Mouse (Mus musculus): ENCODE data around the gene Fam227b.

Gene Fam227b

DNA sequence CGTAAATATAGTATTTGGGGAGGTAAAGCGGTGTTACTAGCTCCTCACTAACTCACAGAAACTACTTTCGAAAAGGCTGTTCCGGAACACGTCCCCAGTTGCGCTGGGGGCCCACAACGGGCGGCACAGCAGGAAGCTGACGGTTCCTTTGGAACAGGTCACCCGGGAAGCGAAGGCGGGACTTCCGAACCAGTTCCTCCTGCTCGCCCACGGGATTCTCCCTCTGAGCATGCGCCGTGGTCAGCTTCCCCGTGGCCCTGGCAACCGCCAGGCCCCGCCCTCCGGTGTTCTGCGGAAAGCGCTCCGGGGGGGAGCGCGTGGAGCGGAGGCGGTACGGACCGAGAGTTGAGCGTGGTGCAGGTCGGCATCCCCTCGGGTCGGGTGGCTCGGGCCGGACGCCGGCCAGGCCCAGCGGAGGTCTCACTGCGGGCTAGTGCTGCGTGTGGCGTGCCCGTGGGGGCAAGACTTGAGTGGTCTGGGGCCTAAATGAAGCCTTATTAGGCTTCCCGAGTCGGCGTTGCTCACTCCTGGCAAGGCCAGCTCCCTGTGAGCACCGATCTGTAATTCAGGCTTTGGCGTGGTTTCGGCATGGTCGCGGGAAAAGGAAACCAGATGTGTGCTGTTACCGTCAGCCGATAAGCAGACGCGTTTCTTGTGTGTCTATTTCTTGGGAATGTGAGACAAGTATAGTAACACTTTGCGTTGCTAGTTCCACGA is at the start of gene Fam227b, which contains the start of gene Dtwd1:
Gene Fam227b, minus strand, starts transcription at position 150 of the 717 bp plus-strand sequence.
Gene Dtwd1, plus strand, starts transcription at position 287 of the 717 bp plus-strand sequence.
- peak; percentile 99 for DNase-seq

DNA sequence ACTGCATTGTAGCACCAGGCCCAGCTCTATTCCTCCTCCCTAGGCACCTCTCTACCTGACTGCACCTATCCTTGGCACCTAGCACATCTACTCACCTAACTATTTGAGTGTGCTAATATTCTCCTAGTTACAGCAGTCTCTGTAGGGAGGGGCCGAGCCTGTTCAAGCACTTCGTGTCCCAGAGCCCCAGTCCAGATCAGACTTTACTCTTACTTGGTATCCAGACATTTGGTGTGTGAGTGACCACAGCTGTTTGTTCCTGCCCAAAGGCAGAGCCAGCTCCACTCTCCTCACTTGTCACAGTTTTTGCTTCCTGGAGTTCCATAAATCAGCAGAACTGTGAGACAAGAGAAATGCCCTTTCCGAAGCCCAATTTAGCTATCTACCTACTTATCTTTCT is 47.2 kb upstream of the Fam227b start:
- peak; percentile 33 for DNase-seq

DNA sequence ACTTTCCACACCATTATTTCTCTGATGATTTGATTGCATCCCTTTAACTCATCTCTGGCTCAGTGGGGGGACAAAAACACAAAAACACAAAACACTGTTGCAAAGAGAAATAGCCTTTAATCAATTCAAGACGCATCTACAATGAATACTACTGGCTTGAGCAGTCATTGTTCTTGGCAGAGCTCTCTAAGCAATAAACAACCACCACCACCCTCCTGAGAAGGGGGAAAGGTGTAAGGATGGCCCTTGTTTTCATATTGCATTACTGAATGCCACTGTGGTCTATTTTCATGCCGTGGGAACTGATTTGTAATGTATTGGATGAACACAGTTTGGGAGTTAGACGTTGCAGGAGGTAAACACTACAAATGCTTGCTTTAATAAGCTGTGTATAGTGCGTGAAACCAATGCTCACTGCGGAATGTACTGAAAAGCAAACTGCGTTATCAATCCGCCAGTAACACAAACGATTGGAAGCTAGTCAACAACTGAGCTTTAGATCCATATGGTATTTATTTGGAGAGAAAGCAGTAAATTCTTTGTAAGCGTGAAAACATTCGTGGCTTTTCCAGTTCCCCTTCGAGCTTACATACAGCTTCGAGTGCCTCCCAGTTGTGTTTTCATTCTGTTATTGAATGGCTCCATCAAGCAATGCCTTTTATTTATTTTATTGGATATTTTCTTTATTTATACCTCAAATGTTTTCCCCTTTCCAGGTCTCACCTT is 44.0 kb upstream of the Fam227b start:
- DNase-seq = no peak

DNA sequence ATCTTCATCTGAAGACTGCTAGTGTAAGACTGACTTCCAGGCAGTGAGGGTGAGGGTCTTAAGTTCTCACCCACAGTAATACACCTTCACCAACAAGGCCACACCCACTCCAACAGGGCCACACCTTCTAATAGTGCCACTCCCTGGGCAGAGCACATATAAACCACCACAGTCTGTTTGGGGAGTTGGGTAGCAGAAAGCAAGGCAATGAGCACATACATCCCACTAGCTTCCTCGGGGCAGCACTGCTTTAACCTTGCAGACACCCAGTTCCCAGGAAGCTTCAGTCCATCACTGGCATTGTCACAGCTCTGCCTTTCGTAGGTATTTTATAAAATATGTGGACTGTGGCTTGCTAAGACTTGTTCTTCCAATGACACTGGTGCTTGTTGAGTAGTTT is 40.3 kb upstream of the Fam227b start:
- no peak for DNase-seq

DNA sequence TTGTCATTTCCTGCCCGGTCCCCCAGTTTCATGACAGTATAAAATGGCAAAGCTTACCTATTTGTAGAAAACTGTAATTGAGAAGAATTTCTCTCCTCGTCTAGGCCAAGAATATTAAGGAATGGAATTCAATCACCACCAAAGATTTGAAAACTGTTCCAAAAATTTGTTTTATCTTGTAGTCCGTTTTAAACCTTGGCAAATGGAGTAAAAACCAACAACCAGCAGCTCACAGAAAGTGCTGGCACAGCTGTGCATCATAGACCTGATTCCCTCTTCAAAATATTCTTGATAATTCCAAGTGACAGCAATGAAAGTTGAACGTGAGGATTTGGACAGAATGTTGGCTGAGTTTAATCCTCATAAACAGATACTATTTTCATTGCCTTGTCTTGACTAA is 39.5 kb upstream of the Fam227b start:
- no peak for DNase-seq

DNA sequence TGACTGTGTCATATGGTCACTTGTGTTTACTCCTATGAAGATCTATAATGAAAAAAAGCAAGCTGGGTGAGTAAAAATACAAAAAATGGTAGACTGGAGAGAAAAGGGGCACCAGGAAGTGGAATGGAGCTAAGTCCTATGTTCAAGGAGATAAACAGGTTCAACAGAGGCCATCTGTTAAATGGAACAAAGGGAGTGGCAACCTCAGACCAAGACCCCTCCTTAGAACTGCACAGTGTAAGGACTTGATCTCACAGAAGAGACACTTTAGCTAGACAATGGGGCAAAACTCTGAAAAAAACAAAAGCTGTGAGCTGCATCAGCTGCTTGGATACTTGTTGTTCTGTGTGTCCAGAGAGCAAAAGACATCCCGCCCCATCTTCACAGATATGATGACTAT is 19.6 kb upstream of the Fam227b start:
- no peak for DNase-seq

DNA sequence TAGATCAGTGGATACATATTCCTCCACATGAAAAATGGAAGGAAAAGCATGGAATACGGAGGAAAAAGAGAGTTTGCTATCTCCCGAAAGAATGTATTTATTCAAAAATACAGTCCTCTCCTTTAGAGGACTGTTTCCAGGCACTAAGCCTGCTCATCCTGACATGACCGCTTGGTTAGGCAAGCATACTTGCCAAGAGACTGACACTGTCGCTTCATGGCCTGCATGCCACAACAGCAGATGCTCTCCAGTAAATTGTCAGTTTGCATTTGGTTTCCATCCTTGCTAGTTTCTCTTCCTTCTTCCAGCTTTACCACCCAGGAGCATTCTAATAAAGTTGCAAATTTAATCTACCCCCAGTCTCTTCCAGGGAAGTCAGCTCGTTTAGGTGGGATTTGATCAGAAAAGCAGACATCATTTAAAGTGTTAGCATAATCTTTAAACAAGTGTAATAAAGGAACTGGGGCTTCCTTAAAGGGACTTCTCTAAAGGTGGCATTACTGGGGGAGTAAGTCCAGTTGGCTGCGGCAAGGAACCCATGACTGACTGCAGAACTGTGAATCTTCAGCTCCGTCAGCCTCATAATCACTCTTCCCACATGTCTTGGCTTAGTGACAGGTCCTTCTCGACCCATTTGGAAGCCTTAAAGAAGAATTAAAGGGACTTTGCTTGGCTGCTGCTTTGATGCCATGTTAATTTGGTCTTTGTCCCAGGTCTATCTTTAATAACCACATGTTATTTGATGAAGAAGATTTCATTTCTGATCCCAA is 15.2 kb upstream of the Fam227b start:
- DNase-seq = no peak

DNA sequence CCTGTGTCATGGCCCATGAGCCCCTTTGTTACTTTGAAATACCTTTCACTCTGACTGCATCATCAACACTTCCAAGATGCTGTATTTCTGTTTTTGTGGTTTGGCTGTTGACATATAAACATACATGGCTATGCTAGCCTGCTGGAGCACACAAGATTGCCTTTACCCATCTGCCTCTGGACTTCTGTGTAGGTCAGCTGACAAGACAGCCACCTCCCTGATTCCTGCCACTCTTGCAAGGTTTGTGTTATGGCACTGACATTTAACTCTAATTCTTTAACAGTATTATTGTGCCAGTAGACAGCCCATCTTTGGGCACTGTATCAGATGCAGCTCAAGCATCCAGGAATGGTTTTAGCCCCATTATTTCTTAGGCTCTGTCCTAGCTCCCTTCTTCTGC is 14.5 kb upstream of the Fam227b start:
- DNase-seq = no peak

DNA sequence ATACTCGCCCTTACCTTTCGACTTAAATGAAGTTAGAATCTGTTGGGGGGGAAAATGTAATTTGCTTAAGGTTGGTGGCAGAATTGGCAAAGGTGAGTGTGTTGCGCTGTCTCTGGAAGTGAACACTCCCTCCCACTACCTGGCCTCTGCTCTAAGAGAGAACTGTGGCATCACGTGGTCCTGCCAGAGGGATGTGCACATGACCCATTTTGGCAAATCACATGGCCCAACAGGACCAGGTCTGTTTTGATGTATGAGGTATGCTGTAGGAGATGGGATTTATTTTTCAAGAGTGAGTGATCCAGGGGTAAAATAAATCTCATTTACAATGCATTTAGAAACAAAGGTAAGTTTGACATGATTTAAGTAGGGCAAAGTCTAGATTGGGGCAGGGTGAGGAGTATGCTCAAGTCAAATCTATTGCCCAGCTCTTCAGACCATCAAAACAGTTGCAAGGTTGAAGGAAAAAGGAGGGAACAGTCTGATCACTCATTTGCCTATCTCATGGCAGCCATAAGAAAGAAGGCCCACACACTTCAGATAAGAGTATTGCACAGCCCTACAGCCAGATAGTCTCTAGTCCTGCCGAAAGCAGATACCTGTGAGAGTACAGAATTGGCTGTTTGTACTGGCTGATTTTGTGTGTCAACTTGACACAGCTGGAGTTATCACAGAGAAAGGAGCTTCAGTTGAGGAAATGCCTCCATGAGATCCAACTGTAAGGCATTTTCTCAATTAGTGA is 13.6 kb upstream of the Fam227b start:
- DNase-seq = no peak

DNA sequence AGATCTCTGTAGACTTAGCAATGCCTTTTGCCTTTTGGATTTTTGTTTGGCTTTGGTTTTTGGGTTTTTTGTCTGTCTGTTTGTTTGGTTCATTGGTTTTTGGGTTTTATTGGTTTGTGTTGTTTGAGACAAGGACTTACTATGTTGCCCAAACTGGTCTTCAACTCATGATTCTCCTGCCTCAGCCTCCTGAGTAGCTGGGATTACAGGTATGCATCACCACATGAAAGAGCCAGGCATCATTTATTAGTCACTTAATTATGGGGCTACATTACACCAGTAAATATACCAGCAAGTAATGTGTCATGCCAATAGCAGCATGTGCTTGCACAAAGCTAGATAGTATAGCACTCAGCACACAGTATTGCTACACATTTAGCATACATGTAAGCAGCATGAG is 4.1 kb downstream of the Fam227b start:
- no peak for DNase-seq

DNA sequence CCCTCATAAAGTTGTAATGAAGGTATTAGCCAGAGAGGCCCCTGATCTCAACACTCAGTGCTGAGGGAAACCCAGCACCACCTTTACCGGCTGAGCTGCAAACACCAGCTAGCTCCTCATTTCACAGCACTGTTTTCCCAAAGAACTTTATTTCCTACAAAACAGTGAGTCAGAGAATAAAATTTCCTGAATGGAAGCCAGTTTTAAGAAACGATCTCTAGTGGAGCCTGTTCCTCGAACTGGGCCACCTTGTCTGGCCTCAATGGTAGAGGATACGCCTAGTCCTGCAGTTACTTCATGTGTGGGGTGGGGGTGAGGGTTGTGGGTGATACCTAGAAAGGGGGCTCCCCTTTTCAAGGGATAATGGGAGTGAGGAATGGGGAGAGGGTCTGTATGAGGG is 57.2 kb downstream of the Fam227b start:
- DNase-seq = no peak

DNA sequence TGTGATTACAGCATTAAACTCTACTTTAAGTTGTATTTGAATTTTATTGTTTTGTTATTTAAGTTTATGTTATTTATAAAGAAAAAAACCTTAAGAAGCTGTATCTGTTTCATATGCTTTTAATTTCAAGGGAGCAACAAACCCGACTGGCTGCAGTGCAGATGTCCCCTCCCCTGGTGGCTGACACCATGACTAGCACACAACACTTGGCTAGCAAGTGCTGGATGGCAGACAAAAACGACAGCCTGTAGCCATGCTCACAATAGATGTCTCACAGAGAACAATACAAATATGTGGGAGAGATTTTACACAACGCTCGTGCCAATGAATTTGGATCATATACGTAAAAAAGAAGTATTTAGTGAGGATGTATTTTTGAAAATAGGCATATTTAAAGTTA is 61.4 kb downstream of the Fam227b start:
- no peak for DNase-seq

DNA sequence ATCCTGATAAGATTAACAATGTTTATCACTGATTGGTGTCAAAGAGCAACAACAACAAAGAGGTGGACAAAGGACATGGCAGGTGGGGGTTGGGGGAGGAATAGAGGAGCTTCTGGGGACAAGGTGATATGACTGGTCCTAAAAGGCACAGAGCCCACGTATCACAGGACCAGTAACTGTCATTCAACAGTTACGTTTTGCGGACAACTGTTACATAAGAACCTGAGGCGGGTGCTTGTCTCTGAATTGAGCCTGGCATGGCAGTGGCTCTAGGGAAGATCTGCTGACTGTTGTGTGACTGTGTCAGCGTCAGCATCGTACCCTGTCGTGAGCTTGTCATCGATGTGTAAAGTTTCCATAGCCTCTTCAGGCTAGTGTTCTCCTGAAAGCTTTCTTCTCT is 65.6 kb downstream of the Fam227b start:
- no peak for DNase-seq

DNA sequence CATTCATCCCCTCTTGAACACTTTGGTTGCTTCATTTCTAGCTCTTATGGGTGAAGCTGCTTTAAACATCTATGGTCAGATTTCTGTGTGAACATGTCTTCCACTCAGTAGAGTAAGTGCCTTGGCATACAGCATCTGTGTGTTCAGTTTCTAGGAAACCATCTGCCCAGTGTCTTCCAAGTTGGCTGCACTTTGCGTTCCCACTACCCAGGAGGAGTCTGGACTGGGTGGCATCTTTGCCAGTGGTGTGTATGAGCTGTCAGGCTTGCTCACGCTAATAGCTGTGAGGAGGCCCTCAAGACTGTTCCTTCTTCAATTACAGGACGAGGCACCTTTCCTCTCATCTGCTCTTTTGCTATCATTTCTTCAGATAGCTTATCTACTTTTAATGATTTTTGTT is 67.5 kb downstream of the Fam227b start:
- no peak for DNase-seq

DNA sequence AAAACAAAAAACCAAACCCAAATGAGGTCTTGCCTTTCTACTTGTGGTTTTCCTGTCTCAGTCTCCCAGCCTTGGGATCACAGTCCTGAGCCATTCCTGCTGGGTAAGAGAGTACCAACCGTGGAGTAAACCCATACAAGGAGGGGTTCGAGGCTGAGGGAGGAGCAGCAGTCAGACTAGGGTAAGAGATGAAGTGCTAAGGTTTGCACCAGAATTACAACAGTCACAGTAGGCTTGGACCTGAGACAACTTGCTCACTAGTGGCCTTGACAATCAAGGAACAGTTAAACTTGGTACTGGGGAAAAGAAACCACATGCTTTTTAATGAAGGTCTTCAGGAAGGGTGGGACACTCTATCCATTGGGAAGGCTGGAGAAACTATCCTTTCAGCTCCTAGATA is 72.7 kb downstream of the Fam227b start:
- no peak for DNase-seq

DNA sequence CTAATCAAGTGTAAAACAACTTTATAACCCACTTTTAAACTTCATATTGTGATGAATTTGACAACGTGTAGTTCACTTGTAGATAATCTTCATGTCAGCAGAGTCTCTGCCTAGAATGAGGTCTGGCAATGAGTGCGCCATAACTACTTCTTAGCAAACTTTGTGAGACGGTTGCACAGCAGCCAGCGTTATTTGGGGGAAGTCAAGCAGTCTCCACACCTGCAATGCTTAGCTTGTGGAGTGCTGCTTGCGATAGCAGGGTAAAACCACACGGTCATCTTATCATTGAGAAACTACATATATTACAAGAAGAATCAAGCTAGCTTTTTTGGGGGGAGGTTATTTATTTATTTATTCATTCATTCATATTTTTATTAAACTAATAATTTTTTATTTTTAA is 75.3 kb downstream of the Fam227b start:
- DNase-seq = no peak

DNA sequence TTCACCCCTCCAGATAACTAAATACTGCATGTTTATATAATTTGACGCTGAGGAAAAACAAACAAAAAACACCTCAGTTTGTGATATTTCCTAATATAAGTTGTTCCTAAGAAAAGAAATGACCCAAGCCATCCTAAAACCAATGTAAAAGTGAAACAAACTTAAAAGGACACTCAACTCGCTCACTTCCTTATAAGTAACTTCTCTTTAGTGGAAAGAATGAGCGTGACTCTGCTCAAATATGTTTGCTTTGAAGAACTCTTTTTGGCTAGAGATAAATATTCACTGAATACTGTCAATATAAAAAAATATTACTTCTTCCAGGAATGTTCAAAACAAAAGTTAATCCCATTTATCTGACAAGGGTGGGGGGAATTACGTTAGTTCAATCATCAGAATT is 78.1 kb downstream of the Fam227b start:
- no peak for DNase-seq

DNA sequence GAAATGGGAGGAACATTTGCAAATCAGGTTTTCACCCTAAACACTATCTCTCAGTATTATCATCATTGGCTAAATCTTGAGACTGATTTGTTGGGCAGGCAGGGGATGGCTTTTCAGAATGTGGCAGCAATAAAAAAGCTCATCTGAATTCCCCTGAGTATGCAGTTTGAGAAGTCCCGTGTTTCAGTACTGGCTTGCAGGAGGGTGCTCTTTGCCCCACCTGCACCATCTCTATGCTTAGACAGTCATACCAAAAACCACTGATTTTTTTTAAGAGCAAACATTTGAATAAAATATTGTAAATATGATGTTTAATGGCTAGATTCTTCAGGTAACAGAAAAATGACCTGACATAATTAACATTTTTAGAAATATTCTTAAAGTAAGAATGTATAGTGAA is 82.1 kb downstream of the Fam227b start:
- no peak for DNase-seq

DNA sequence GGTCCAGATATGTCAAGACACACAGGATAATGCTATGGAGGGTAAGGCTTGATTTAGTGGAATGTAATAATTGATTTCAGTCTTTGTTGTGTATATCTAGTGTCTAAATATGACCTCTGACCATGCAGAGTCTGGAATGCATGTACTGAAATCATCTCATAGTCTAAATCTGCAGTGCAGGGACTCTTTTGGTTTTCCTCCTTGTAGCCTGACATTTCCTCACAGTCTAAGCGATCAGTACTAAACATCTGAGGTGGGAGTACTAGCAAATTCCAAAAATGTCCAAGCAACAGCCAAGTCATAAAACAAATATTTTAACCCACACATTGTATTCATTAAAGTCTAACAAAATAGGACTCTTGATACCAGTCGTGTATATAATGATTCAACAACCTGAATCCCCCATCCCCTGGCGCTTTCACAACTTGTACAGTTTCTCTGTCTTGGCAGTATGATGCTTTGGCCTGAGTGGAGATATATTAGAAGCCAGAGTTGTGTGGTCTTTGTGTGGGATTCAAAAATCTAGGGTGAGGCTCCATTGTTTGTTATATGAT is 86.4 kb downstream of the Fam227b start:
- no peak for DNase-seq

DNA sequence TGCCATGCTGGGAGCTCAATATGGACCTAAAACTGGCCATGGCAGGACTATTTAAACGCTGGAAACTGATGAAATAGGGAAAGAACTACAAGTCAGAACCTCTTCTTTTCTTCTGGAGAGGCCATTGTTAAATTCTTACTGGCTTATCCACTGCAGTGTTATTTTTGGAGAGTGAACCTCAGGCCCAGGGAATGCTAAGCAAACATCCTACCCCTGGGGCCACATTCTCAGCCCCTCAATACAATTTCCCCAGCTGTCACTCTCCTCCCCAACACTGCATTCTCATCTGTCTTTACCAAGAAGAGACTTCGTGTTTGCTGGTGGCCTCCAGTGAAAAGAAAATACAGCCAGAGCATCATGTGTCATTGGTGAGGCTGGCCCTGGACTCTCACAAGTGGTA is 87.0 kb downstream of the Fam227b start:
- no peak for DNase-seq

DNA sequence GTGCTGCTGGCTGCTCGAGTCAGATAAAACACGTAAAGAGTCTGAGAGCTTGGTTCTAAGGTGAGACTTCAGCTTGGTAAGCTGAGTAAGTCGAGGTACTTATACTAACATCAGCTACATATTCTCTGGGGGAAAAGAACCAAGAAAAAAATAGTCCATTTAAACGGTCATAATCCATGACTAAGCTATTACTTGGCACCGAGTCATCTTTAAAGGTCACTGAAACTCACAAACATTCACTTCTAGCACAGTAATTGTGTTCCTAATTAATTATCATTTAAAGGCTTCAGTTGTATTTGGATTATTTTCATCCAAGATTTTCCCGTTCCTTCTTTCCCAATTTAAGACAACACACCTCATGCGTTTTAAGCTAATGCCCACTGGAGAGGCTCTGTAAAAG is 88.9 kb downstream of the Fam227b start:
- no peak for DNase-seq

DNA sequence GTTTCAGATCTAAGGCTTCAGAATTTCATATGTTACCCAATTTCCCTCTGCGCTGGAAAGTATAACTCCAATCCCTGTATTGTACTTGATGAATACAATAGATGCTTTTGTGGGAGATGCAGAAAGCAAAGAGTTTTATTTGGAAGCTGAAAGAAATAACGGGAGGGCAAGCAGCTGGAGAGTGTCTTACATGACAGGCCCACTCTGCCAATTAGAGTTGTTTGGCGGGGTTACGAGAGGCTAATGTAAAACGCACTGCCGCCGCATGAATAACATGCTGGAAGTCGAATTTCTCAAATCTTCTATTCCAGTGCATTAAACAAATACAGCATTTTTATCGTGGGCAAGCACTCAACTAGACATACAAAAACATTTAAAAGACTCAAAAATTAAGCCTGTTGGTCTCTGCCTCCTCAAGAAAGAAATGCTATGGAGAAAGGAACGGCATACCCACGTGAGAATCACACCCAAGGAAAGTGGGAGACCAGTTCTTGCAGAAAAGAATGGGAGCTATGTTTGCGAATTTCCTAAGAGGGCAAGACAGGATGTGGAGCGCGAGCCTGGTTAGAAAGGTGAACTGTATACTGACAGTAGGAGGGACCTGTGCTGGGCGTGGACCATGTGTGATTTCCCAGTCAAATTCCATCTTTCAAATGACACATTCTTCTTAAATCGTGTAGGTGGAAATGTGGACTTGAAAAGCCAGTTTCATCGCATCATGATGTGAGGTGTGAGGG is 90.6 kb downstream of the Fam227b start:
- DNase-seq = peak; percentile 29

Data from lung, postnatal 10 days (tissue).